Mouse (Mus musculus): ENCODE results near the gene Unc119b. TPM values are rescaled to one million over a fixed set of nuclear protein-coding genes. Genes with fewer than 3 reads are reported as not detected.
A peak's percentile ranks its signal among the peaks of the same experiment; 100 is the strongest.
"Not testable (repeated sequence)": the region's sequence is repeated elsewhere in the genome, so short reads cannot be mapped to it uniquely, and the experiment has no call there.

Unc119b gene
- polyA plus RNA-seq, 1 experiment from 2014 or later: 8.5 TPM

DNA sequence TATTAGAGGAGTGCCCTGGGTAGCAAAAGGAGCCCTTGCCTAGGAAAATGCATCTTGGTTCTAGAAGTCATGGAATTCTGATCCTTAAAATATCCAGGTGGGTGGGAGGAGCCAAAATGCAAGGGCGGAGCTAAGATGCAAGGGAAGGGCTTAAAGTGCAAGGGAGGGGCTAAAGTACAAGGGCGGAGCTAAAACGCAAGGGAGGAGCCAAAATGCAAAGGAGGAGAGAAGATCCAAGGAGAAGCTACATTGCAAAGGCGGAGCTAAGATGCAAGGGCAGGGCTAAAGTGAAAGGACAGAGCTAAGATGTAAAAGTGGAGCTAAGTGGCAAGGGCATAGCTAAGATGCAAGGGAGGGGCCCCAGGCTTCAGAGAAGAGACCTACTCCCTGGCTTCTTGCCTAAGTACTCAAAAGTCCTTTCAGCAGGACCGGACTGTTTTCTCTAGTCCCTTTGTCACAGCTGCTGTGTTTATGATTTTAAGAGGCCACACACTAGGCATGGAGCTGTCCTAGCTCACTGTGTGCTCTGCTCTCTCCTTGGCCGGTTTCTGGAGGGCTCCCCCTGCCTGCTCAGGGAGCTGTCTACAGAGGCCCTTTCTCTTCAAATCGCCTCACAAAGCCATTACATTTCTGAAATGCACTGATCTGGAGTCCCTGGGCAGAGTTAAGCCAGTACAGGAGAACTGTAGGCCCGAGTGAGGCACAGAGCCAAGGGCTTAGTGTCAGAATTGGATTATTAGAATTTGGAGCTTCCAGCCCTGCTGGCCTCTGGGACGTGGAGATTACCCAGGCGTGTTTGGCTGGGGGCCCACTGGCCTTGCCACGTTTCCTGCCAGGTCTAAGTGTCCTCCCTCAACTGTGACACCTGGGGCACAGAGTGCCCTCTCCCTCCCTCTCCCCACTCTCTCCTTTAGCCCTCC is 31.4 kb upstream of the Unc119b start:
- Histone ChIP-seq H3K4me2 (no peak overlapping the region), H3K27me3 (no peaks in the 10 kb centered on the region), H3K9me3 (replicated peaks) (no peaks in the 10 kb centered on the region), H3K36me3 (replicated peaks) (no peaks in the 10 kb centered on the region), H3K9ac (no peak overlapping the region), H3K4me3 (replicated peaks) (no peak overlapping the region), H3K27ac (replicated peaks) (no peak overlapping the region), H3K4me1 (replicated peaks) (peaks cover 18% of the 10 kb centered on the region)
- no peak for ATAC-seq (ENCODE audit: insufficient read depth)
- WGBS (ENCODE audit: insufficient replicate concordance): 49% methylated on average over 11 of the region's 11 CpGs

DNA sequence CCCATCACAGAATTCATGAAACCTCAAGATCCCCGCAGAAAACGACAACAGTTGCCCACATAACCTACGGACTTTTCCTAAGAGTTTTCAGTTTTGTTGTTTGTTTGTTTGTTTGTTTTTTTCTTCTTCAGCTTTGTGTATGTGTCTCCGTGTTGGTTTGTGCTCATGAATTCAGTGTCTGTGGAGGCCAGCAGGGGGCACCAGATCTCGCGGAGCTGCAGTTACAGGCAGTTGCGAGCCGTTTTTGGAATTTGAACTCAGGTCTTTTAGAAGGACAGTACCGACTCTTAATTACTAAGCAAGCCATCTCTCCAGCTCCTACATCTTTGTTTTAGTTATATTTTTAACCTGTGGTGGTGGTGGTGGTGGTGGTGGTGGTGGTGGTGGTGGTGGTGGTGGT is 30.6 kb upstream of the Unc119b start:
- Histone ChIP-seq H3K36me3 (replicated peaks) (no peaks in the 10 kb centered on the region), H3K27ac (replicated peaks) (no peak overlapping the region), H3K27me3 (no peaks in the 10 kb centered on the region), H3K4me2 (no peak overlapping the region), H3K4me1 (replicated peaks) (peaks cover 26% of the 10 kb centered on the region), H3K9ac (no peak overlapping the region), H3K4me3 (replicated peaks) (no peak overlapping the region), H3K9me3 (replicated peaks) (no peaks in the 10 kb centered on the region)
- ATAC-seq (ENCODE audit: insufficient read depth): no peak
- 54% methylated on average over 9 of the region's 9 CpGs for WGBS (ENCODE audit: insufficient replicate concordance)

DNA sequence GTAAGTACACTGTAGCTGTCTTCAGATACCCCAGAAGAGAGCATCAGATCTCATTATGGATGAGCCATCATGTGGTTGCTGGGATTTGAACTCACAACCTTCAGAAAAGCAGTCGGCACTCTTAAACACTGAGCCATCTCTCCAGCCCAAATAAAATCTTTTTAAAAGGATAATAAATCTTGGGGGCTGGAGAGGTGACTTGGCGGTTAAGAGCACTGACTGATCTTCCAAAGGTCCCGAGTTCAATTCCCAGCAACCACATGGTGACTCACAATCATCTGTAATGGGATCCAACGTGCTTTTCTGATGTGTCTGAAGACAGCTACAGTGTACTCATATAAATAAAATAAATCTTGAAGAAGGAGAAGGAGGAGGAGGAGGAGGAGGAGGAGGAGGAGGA is 29.7 kb upstream of the Unc119b start:
- H3K9ac ChIP-seq; H3K27ac ChIP-seq (replicated peaks); H3K27me3 ChIP-seq; H3K4me2 ChIP-seq; H3K9me3 ChIP-seq (replicated peaks); ATAC-seq (ENCODE audit: insufficient read depth); H3K4me3 ChIP-seq (replicated peaks); H3K36me3 ChIP-seq (replicated peaks): not testable (repeated sequence)
- peaks cover 35% of the 10 kb centered on the region for H3K4me1 ChIP-seq (replicated peaks)
- WGBS (ENCODE audit: insufficient replicate concordance): 61% methylated on average over 4 of the region's 4 CpGs

DNA sequence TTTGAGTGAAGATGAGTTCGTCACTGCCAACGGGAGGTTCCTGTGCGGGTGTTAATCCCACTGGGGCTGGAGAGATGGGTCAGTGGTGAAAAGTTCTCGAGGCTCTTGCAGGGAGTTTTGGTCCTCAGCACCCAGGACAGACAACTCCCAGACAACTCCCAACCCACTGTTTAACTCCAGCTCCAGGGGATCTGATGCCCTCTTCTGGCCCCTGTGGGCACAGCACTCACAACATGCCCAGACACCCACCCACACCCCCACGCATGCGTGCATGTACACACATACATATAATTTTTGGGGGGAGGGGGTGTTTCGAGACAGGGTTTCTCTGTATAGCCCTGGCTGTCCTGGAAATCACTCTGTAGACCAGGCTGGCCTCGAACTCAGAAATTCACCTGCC is 28.8 kb upstream of the Unc119b start:
- Histone ChIP-seq H3K9me3 (replicated peaks) (no peaks in the 10 kb centered on the region), H3K27me3 (no peaks in the 10 kb centered on the region), H3K9ac (no peak overlapping the region), H3K4me2 (no peak overlapping the region), H3K4me1 (replicated peaks) (peaks cover 42% of the 10 kb centered on the region), H3K36me3 (replicated peaks) (no peaks in the 10 kb centered on the region), H3K4me3 (replicated peaks) (no peak overlapping the region), H3K27ac (replicated peaks) (no peak overlapping the region)
- 49% methylated on average over 8 of the region's 8 CpGs for WGBS (ENCODE audit: insufficient replicate concordance)
- ATAC-seq (ENCODE audit: insufficient read depth): no peak

DNA sequence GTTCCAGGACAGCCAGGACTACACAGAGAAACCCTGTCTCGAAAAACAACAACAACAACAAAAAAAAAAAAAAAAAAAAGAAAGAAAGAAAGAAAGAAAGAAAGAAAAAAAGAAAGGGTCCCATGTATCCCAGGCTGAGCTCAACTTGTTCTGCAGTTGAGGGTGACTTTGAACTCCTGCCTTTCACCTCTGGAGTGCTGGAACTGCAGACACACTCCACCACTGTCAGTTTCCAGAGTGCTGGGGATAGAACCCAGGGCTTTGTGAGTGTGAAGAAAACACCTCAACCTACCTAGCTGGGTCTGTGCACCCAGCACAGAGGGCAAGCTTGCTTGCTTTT is 27.1 kb upstream of the Unc119b start:
- WGBS (ENCODE audit: insufficient replicate concordance): 82% methylated on average over 1 of the region's 1 CpGs
- not testable (repeated sequence) for H3K27me3 ChIP-seq; ATAC-seq (ENCODE audit: insufficient read depth); H3K27ac ChIP-seq (replicated peaks); H3K4me3 ChIP-seq (replicated peaks); H3K4me2 ChIP-seq; H3K36me3 ChIP-seq (replicated peaks); H3K9ac ChIP-seq; H3K9me3 ChIP-seq (replicated peaks)
- H3K4me1 ChIP-seq (replicated peaks): peaks cover 44% of the 10 kb centered on the region

DNA sequence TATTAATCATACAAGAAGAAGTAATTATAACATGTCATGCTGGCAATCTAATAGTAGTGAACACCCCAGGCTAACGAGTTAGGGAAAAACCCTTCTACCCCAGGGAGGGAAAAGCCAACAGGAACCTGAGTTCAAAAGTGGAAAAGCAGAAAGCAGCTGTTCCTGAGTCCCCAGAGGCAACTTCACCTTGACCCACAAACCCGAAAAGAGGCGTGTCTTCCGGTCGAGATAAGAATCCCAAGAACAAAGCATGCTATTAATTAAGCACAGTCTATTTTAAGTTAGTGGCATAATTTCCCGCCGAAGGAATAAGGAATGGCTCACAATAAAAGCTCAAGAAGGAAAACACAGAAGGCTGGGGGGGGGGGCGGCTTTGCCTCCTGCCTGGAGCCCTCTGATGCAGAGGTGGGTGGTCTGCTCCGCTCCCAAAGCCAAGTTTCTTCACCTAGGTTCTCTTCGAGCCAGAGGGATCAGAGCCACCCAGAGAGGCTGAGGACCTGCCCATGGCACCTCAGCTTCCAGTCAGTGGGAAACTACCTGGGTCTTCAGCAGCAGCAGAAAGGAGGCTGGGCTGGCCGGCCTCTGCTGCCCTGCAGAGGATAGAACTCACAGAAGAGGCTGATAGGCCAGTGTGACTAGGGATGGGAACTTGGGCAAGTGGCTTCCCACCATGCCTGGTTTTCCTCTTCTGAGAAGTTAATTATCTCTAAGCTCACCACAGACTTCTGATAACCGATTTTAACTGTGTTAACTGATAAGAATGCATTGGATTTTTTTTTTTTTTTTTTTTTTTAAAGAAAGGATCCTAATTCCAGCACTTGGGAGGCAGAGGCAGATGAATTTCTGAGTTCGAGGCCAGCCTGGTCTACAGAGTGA is 26.5 kb upstream of the Unc119b start:
- H3K4me3 ChIP-seq (replicated peaks): no peak overlapping the region
- H3K4me2 ChIP-seq: peak overlapping the region; percentile 15; the same call in 1 of the 2 replicates
- H3K27me3 ChIP-seq: no peaks in the 10 kb centered on the region
- peaks cover 51% of the 10 kb centered on the region for H3K4me1 ChIP-seq (replicated peaks)
- 22% methylated on average over 13 of the region's 13 CpGs for WGBS (ENCODE audit: insufficient replicate concordance)
- no peaks in the 10 kb centered on the region for H3K9me3 ChIP-seq (replicated peaks)
- H3K9ac ChIP-seq: peak overlapping the region; percentile 16; the same call in 1 of the 2 replicates
- no peaks in the 10 kb centered on the region for H3K36me3 ChIP-seq (replicated peaks)
- no peak overlapping the region for H3K27ac ChIP-seq (replicated peaks)
- no peak for ATAC-seq (ENCODE audit: insufficient read depth)

DNA sequence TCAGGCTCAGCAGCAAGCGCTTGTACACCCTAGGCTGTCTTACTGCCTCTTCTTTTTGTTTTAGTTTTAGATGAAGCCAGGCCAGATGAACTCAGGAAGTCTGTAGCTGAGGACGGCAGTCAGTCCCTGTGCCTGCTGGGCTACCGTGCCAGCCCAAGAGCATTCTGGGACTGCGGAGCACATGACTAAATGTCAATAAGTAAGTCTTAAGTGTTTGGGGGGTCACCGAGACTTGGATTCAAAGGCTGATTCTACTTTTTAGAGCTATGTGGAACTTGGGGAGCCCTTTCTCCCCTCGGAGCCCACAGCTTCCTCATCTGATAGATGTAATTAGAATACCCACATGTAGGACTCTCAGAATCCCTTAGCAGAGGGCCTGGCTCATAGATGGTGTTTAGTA is 25.9 kb upstream of the Unc119b start:
- no peak overlapping the region for H3K4me3 ChIP-seq (replicated peaks)
- H3K27me3 ChIP-seq: no peaks in the 10 kb centered on the region
- no peak for ATAC-seq (ENCODE audit: insufficient read depth)
- 0 out of 2 replicates have a peak overlapping the region, but pooled peaks have one; percentile 16 for H3K4me2 ChIP-seq
- H3K9ac ChIP-seq: no peak overlapping the region
- WGBS (ENCODE audit: insufficient replicate concordance): 44% methylated on average over 6 of the region's 6 CpGs
- no peaks in the 10 kb centered on the region for H3K36me3 ChIP-seq (replicated peaks)
- no peaks in the 10 kb centered on the region for H3K9me3 ChIP-seq (replicated peaks)
- H3K27ac ChIP-seq (replicated peaks): no peak overlapping the region
- H3K4me1 ChIP-seq (replicated peaks): peaks cover 51% of the 10 kb centered on the region

DNA sequence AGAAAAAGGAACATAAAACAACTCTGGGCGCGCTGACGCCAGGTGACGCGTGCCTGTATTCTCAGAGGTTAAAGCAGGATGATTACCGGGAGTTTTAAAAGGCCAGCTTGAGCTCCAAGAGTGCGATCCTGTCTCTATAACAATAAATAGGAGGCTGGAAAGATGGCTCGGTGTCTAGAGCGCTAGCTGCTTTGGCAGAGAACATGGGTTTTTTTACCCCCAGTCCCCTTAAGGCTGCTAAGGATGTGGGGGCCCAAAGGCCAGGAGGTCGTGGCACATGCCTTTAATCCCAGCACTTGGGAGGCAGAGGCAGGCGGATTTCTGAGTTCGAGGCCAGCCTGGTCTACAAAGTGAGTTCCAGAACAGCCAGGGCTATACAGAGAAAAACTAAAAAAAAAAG is 24.4 kb upstream of the Unc119b start:
- peak overlapping the region; percentile 65; the same call in 1 of the 2 replicates for H3K9ac ChIP-seq
- H3K27me3 ChIP-seq: no peaks in the 10 kb centered on the region
- peak overlapping the region; percentile 89 for H3K4me3 ChIP-seq (replicated peaks)
- H3K4me1 ChIP-seq (replicated peaks): peaks cover 66% of the 10 kb centered on the region
- ATAC-seq (ENCODE audit: insufficient read depth): no peak
- H3K36me3 ChIP-seq (replicated peaks): no peaks in the 10 kb centered on the region
- no peaks in the 10 kb centered on the region for H3K9me3 ChIP-seq (replicated peaks)
- peak overlapping the region; percentile 82 for H3K27ac ChIP-seq (replicated peaks)
- WGBS (ENCODE audit: insufficient replicate concordance): 40% methylated on average over 12 of the region's 12 CpGs
- peak overlapping the region; percentile 99 for H3K4me2 ChIP-seq

DNA sequence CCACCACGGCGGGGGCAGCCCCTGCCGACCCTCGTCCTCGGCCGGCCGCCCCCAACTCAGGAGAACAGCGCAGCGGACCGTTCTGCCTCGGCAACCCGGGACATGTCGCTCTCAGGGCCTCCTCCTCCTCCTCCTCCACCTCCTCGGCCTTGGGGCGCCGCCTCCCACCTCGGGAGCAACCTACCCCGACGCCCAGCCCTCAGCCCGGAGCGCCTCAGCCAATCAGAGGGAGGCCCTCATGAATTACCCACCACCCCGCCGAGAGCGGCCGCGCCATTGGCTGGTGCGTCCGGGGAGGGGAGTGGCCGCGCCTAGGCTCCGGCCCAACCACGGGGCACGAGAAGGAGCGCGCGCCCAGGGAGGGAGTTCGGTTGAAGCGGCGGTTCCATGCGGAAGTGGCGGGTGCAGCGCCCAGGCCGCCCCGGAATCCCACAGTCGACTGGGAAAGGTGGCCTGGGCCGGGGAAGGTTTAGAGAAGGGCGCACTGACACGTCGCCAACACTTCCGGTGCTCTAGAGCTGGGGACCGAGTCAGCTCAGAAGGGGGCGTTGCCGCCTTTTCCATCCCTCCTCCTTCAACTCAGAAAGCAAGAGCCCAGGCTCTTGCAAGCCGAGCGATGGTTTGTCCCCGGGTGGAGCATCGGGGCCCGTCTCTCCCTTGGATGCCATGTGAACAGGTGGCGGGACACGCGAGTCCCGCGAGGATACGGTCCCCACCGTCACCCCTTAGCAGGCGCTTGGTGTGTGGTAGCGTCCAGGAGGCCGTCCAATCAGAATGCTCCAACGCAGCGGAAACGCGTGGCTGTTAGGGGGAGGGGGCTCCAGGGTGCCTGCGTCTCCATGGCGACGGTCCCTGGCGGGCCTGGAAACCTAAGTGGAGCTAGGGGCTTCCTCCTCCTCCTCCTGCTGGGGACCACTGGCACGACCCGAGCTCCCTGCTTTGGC is 23.5 kb upstream of the Unc119b start, which contains the start of gene Mlec:
Gene Mlec, minus strand, starts transcription at position 140 of the 944 bp plus-strand sequence.
- Histone ChIP-seq H3K4me2 (peak within 1 kb of the TSS; percentile 99), H3K27me3 (no peaks in the 10 kb centered on the region), H3K4me3 (replicated peaks) (peak within 1 kb of the TSS; percentile 89), H3K9me3 (replicated peaks) (no peaks in the 10 kb centered on the region), H3K9ac (peak within 1 kb of the TSS; percentile 94), H3K4me1 (replicated peaks) (peaks cover 75% of the 10 kb centered on the region), H3K36me3 (replicated peaks) (no peaks in the 10 kb centered on the region), H3K27ac (replicated peaks) (peak within 1 kb of the TSS; percentile 82)
- peak; percentile 96 for ATAC-seq (ENCODE audit: insufficient read depth)
- under 1% methylated on average over 74 of the region's 78 CpGs for WGBS (ENCODE audit: insufficient replicate concordance)

DNA sequence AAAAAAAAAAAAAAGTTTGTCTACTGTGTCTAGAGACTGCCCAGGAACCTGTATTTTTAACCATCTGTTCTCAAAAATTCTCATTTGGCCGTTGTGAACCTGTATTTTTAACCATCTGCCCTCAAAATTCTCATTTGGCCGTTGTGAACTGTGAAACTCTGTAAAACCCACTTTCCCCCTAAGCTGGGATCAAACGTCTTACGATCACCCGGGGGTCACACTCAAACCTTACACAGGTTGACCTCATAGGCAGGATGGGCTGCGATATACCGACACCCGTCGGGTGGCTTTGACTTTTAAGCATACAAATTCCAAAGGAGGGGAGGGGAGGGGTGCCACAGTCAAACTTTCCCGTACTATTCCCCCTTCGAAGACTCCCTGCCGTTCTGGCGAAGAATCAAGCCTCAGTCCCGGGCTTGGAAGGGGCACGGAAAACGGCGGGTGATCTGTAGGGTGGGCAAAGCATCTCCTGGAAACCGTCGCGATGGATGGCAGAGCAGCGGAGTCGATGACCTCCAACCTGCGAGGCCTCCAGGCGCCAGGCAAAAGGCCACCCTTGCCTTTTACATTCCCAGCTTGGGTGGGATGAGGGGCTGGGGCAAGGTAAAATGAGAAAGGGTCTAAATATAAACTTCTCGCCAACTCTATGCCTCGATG is 22.3 kb upstream of the Unc119b start:
- Histone ChIP-seq H3K4me2 (peak overlapping the region; percentile 99), H3K9me3 (replicated peaks) (no peaks in the 10 kb centered on the region), H3K9ac (peak overlapping the region; percentile 94), H3K27me3 (no peaks in the 10 kb centered on the region), H3K4me1 (replicated peaks) (peaks cover 87% of the 10 kb centered on the region), H3K36me3 (replicated peaks) (no peaks in the 10 kb centered on the region), H3K4me3 (replicated peaks) (peak overlapping the region; percentile 89), H3K27ac (replicated peaks) (peak overlapping the region; percentile 78)
- WGBS (ENCODE audit: insufficient replicate concordance): under 1% methylated on average over 26 of the region's 26 CpGs
- ATAC-seq (ENCODE audit: insufficient read depth): no peak
